Mouse (Mus musculus): ENCODE results near the gene Rasl10b.

- TF ChIP-seq POLR2AphosphoS2 (IDR thresholded peaks at IDR 0.05; ENCODE audit: insufficient read length, low read depth) (no peak), POLR2A (IDR thresholded peaks at IDR 0.05; ENCODE audit: insufficient read length, low read depth) (no peak), SRF (IDR thresholded peaks at IDR 0.05; ENCODE audit: control insufficient read depth, insufficient read length, low read depth) (no peak), MAX (IDR thresholded peaks at IDR 0.05; ENCODE audit: low read depth) (no peak), USF1 (IDR thresholded peaks at IDR 0.05; ENCODE audit: low read depth) (no peak), TCF12 (IDR thresholded peaks at IDR 0.05; ENCODE audit: insufficient read depth, poor library complexity, severe bottlenecking) (no peak)
These were observed 32.3 kb downstream of the Rasl10b start for GRCm38 (mm10) chr11:83441235-83441634.

All from myocyte (in vitro differentiated cells).